Mouse (Mus musculus): Measurements from ENCODE around the gene Olfr1085. TPM values are rescaled to one million over a fixed set of nuclear protein-coding genes. Genes with fewer than 3 reads are reported as not detected.
"Not testable (repeated sequence)": the region's sequence is repeated elsewhere in the genome, so short reads cannot be mapped to it uniquely, and the experiment has no call there.

The Olfr1085 gene
- not detected in 2 replicates for polyA plus RNA-seq (2012; ENCODE audit: insufficient read depth, low replicate concordance)

DNA sequence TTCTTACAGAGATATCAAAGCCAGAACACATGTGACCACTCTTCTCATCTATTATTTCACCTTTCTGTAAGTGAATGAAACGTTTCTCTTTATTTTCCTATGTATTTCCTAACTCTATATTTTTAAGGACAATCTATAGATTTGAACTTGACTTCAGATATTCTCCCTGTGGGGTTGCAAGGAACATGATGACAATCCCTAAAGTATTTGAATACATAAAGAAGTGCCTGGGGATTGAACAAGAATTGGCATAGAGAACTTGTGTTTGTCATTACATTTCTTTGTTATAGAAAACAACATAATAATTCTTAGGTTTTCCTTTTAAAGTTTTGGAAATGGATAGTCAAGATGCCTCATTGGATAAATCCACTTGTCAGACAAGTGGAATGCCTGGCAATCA lies at the start of gene Olfr1085:
TSS of gene Olfr1085 (minus strand) at position 101 of the 400 bp plus-strand sequence.
- Histone ChIP-seq H3K4me3 (replicated peaks) (no peak within 1 kb of the TSS), H3K36me3 (replicated peaks; ENCODE audit: low read length) (no peaks in the 10 kb centered on the region), H3K9me3 (no peaks in the 10 kb centered on the region), H3K27me3 (replicated peaks) (no peaks in the 10 kb centered on the region), H3K4me1 (no peaks in the 10 kb centered on the region)
- TF ChIP-seq FLI1 (IDR thresholded peaks at IDR 0.05; ENCODE audit: low read length) (no peak), GATA1 (IDR thresholded peaks at IDR 0.05; ENCODE audit: borderline replicate concordance, low read length) (no peak)

DNA sequence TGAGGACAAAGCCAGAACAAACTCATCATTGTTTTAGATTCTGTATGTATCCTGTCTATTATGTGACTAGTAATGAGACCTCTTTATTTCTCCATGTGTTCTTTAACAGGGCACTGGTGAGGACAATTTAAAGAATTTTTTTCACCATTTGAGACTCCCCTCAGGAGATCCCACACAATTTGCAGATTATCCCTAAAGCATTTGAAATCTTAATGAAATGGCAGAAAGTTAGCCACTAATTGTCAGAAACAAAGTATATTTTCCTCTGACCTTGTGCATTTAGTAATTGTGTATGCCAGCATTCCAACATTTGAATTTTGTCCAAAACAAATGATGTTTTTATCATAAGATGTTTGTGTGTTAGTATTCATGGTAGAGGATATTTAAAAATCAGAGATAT lies 36.5 kb upstream of the Olfr1085 start, which contains the start of gene Olfr1087:
TSS of gene Olfr1087 (minus strand) at position 101 of the 400 bp plus-strand sequence.
- no peaks in the 10 kb centered on the region for H3K4me1 ChIP-seq
- H3K36me3 ChIP-seq (replicated peaks; ENCODE audit: low read length): no peaks in the 10 kb centered on the region
- no peak for TF ChIP-seq FLI1 (IDR thresholded peaks at IDR 0.05; ENCODE audit: low read length)
- H3K27me3 ChIP-seq (replicated peaks): no peaks in the 10 kb centered on the region
- no peaks in the 10 kb centered on the region for H3K9me3 ChIP-seq
- H3K4me3 ChIP-seq (replicated peaks): no peak within 1 kb of the TSS

DNA sequence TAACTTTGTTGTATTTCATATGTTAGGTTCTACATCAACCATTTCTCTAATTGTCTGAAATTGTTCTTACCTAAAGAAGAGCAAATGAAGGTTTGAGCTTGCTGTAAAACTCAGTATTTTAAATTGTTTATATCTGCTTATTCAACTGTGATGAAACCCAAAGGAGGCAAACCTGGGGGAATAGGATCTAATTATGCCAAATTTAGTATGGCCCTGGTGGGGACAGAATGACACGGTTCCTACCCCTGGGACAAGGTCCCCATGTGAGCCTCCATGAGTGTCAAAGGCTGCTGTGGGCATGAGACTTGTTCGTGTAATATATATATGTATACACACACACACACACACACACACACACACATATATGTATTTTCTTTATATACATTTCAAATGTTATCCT lies 18.2 kb upstream of the Olfr1085 start, which contains the start of gene Olfr1086:
TSS of gene Olfr1086 (minus strand) at position 101 of the 400 bp plus-strand sequence.
- Histone ChIP-seq H3K27me3 (replicated peaks) (no peaks in the 10 kb centered on the region), H3K9me3 (no peaks in the 10 kb centered on the region), H3K4me1 (no peaks in the 10 kb centered on the region), H3K4me3 (replicated peaks) (no peak within 1 kb of the TSS), H3K36me3 (replicated peaks; ENCODE audit: low read length) (no peaks in the 10 kb centered on the region)
- TF ChIP-seq GATA1 (IDR thresholded peaks at IDR 0.05; ENCODE audit: borderline replicate concordance, low read length) (no peak), FLI1 (IDR thresholded peaks at IDR 0.05; ENCODE audit: low read length) (no peak)

DNA sequence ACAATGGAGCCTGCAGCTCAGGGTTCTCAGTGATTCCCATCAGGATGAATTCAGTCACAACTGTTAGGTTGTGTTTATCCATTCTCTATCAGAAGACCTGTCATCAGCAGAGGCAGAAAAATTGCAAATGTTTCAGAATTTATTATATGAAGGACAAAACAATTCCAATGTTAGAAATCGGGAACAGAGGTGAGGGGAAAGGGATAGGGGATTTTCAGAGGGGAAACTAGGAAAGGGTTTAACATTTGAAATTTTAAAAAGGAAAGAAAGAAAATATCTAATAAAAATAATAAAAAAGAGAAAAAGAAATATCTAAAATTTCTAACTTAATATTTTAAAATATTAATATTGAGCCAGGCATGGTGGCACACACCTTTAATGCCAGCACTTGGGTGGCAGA lies 22.2 kb downstream of the Olfr1085 start, which contains the start of gene Olfr1084:
TSS of gene Olfr1084 (minus strand) at position 101 of the 400 bp plus-strand sequence.
- not testable (repeated sequence) for H3K27me3 ChIP-seq (replicated peaks); H3K9me3 ChIP-seq; H3K36me3 ChIP-seq (replicated peaks; ENCODE audit: low read length); H3K4me3 ChIP-seq (replicated peaks); H3K4me1 ChIP-seq

Other genes starting within 250 kb of the Olfr1085 start
- gene Olfr1061, start 248.0 kb downstream of the Olfr1085 start, polyA plus RNA-seq (2012; ENCODE audit: insufficient read depth, low replicate concordance): not detected in 2 replicates
- gene Olfr1062, start 235.3 kb downstream of the Olfr1085 start, polyA plus RNA-seq (2012; ENCODE audit: insufficient read depth, low replicate concordance): not detected in 2 replicates
- not detected in 2 replicates for gene Olfr1065, start 211.4 kb downstream of the Olfr1085 start, polyA plus RNA-seq (2012; ENCODE audit: insufficient read depth, low replicate concordance)
- not detected in 2 replicates for gene Olfr1066, start 205.8 kb downstream of the Olfr1085 start, polyA plus RNA-seq (2012; ENCODE audit: insufficient read depth, low replicate concordance)
- gene Olfr228, start 174.6 kb downstream of the Olfr1085 start, polyA plus RNA-seq (2012; ENCODE audit: insufficient read depth, low replicate concordance): not detected in 2 replicates
- not detected in 2 replicates for gene Olfr1076, start 153.6 kb downstream of the Olfr1085 start, polyA plus RNA-seq (2012; ENCODE audit: insufficient read depth, low replicate concordance)
- gene Olfr1079, start 119.5 kb downstream of the Olfr1085 start, polyA plus RNA-seq (2012; ENCODE audit: insufficient read depth, low replicate concordance): not detected in 2 replicates
- gene Olfr1080, start 103.8 kb downstream of the Olfr1085 start, polyA plus RNA-seq (2012; ENCODE audit: insufficient read depth, low replicate concordance): not detected in 2 replicates
- gene Olfr1082, start 63.1 kb downstream of the Olfr1085 start, polyA plus RNA-seq (2012; ENCODE audit: insufficient read depth, low replicate concordance): not detected in 2 replicates
- gene Olfr1084, start 22.3 kb downstream of the Olfr1085 start, polyA plus RNA-seq (2012; ENCODE audit: insufficient read depth, low replicate concordance): not detected in 2 replicates
- not detected in 2 replicates for gene Olfr1086, start 18.1 kb upstream of the Olfr1085 start, polyA plus RNA-seq (2012; ENCODE audit: insufficient read depth, low replicate concordance)
- not detected in 2 replicates for gene Olfr1087, start 36.4 kb upstream of the Olfr1085 start, polyA plus RNA-seq (2012; ENCODE audit: insufficient read depth, low replicate concordance)
- gene Olfr1089, start 71.7 kb upstream of the Olfr1085 start, polyA plus RNA-seq (2012; ENCODE audit: insufficient read depth, low replicate concordance): not detected in 2 replicates
- not detected in 2 replicates for gene Olfr1090, start 97.0 kb upstream of the Olfr1085 start, polyA plus RNA-seq (2012; ENCODE audit: insufficient read depth, low replicate concordance)
- gene Olfr1093, start 120.5 kb upstream of the Olfr1085 start, polyA plus RNA-seq (2012; ENCODE audit: insufficient read depth, low replicate concordance): 0.12 TPM in 1 of 2 replicates, not detected in the other
- not detected in 2 replicates for gene Olfr141, start 148.0 kb upstream of the Olfr1085 start, polyA plus RNA-seq (2012; ENCODE audit: insufficient read depth, low replicate concordance)
- not detected in 2 replicates for gene Olfr1094, start 162.6 kb upstream of the Olfr1085 start, polyA plus RNA-seq (2012; ENCODE audit: insufficient read depth, low replicate concordance)
- 4.0 TPM in 1 of 2 replicates, not detected in the other for gene Olfr1095, start 189.7 kb upstream of the Olfr1085 start, polyA plus RNA-seq (2012; ENCODE audit: insufficient read depth, low replicate concordance)
- gene Gm13723, start 212.8 kb upstream of the Olfr1085 start, polyA plus RNA-seq (2012; ENCODE audit: insufficient read depth, low replicate concordance): not detected in 2 replicates
- gene Olfr1097, start 230.2 kb upstream of the Olfr1085 start, polyA plus RNA-seq (2012; ENCODE audit: insufficient read depth, low replicate concordance): not detected in 2 replicates

All from megakaryocyte, embryonic 14.5 days (primary cell).